Mouse (Mus musculus): ENCODE results near the gene Lgalsl. TPM values are rescaled to one million over a fixed set of nuclear protein-coding genes. Genes with fewer than 3 reads are reported as not detected.

Lgalsl gene
- total RNA-seq, 2 experiments from 2014 or later = 69.7 to 76.0 TPM

- DNase-seq (ENCODE audit: low spot score) = peak; percentile 12
These were observed 1.7 kb downstream of the Lgalsl start for GRCm38 (mm10) chr11:20829056-20829686.

DNA sequence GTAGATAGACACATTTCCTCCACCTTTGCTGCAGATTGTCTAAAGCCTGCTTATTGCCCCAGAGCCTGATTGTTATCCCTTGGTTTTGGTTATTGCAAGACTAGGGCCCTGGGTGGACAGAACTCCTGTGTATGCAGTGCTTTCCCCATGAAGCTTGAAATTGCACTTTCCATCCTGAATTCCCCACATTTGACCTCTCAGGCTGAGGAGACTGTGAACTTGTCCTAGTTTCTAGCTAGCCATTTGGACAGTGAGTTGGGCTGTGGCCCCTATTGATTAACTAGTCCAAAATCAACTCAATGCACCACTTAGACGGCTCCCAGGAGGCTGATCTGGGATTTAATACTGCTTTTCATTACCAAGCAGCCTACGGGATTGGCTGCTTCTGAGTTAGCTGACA lies 6.9 kb downstream of the Lgalsl start:
- peak; percentile 12 for DNase-seq (ENCODE audit: low spot score)

- no peak for DNase-seq (ENCODE audit: low spot score)
These were observed 7.6 kb downstream of the Lgalsl start for GRCm38 (mm10) chr11:20823301-20823700.

DNA sequence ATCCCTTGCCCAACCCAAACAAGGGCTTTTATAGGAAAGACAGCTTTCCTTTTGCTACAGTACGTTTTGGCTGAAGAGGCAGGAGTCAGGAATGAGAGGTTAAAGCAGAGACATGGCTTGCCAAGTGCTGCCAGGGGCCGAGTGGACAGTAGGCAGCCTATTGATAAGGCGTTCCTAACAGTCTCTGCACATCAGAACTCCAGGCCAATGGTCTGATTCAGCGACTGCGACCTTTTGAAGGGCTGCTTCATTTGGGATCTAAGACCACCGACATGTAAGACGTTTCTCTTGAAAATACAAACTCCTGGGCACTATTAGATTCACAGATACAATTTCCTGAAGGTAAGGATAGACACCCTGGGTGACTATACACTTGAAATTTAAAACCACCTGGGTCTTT lies 9.5 kb downstream of the Lgalsl start:
- DNase-seq (ENCODE audit: low spot score) = no peak

GRCm38 (mm10) chr11:20813901-20814523 lies 16.8 kb downstream of the Lgalsl start:
- DNase-seq (ENCODE audit: low spot score) = no peak

GRCm38 (mm10) chr11:20812153-20812887 lies 18.5 kb downstream of the Lgalsl start:
- DNase-seq (ENCODE audit: low spot score) = no peak

DNA sequence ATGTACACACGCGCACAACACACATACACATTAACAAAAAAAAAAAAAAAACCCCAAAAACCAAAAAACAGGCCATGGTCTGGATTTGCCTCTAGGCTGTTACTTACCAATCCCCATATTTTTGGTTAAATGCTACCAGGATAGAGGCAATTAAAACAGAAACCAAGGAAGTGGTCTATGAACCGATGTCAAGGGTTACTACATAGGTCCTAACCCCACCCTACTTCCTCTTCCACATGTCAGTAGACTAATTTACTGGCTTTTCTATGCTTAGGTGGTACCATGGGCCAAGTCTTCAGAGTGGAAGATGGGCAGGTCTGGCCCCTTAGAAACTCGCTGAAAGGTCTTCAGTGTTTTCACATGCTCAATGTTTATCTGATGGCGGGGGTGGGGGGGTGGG lies 24.2 kb downstream of the Lgalsl start:
- DNase-seq (ENCODE audit: low spot score) = no peak

DNA sequence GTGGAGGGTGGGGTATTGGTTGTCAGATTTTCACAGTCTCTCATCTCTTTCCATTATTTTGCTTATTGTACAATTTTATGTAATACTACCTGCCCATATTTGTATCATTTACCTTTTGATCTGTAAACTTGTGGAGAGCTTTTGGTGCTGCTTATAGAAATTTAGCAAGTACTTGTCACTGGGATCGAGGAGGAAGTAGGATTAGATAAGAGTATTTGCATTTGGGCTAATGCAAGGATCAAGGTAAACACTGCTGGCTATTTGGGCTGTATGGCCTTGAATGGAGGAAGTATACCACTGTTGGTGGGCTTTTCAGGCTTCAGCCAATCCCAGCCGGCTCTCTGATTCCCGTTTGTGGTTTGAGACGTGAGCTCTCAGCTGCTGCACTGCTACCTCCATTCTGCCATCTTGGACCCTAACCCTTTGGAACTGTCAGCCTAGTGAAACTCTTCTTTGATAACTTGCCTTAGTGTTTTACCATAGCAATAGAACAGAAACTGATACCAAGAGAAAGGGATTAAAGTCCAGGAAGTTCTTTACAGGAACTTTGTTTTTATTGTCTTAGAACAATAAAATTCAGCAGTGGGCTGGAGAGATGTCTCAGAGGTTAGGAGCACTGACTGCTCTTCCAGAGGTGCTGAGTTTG lies 25.1 kb downstream of the Lgalsl start:
- DNase-seq (ENCODE audit: low spot score) = no peak

DNA sequence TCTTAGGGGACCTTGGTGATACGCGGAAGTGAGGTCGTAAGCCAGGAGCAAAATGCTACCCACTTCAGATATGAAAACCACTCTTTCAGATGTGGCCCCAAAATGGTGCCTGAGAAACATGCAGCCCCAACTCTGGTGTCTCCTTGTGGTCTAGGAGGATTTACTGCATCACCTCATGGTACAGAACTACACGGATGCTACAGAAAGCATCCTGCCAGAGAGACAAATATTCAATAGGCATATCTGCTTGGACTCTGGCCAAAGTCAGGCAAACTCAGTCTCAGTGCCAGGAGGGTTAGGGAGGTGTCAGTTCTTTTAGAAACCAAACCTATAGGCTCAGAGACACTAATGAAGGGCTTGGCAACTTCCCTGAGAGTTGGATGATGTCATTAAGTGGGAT lies 26.4 kb downstream of the Lgalsl start:
- DNase-seq (ENCODE audit: low spot score) = no peak

DNA sequence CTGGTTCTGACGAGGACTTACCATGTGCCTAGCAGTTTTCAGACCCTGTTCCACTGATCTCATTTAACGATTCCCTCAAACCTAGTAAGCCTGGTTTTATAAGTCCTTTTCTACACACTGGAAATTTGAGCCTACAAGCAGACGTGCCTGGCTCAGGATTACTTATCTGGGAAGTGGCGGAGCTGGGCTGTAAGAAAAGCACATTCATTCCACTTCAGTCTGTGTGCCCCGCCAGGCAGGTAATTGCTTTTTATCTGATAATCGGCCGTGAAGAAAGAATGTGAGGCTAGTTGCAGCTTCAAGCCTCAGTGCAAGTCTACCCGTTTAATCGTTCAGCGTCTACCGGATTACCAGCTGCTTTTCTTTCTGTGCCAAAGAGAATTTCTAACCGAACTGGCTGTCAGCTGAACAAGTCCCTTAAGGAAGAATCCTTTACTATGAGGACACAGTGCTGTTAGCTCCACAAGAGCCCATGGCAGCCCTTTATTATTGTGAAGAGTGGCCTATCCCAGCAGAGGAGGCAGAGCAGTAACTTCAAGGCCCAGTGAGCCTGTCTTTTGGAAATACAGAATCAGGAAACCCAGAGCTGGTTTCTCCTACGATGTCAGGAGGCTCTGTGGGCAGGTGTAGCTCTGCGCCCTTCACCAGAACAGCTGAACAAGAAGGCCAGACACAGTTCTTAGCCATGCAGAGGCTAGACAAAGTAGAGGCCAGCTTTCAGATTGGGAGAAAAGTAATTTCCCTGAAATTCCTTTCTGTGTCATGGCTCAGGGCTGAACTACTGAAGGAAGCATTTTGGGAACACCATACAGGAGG lies 30.4 kb downstream of the Lgalsl start:
- DNase-seq (ENCODE audit: low spot score) = peak; percentile 3

- DNase-seq (ENCODE audit: low spot score) = no peak
These were observed 33.0 kb downstream of the Lgalsl start for GRCm38 (mm10) chr11:20797841-20798240.

GRCm38 (mm10) chr11:20795466-20795865 lies 35.4 kb downstream of the Lgalsl start:
- no peak for DNase-seq (ENCODE audit: low spot score)

DNA sequence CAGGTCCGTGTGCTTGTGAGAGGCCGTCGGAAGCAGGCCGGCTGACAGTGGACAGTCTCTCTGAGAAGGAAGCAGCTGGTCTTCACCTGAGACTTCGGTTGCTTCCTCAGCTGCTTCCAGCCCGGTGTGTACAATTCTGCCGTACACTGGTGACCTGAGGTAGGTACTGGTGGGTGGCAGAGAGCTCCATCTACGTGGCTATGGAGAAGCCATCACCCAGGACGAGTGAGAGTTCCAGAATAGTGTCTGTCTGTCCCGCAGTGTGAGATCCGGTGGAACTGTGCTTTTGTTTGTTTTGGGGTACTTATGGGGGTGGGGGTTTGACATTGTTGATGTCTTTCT lies 36.0 kb downstream of the Lgalsl start:
- no peak for DNase-seq (ENCODE audit: low spot score)

DNA sequence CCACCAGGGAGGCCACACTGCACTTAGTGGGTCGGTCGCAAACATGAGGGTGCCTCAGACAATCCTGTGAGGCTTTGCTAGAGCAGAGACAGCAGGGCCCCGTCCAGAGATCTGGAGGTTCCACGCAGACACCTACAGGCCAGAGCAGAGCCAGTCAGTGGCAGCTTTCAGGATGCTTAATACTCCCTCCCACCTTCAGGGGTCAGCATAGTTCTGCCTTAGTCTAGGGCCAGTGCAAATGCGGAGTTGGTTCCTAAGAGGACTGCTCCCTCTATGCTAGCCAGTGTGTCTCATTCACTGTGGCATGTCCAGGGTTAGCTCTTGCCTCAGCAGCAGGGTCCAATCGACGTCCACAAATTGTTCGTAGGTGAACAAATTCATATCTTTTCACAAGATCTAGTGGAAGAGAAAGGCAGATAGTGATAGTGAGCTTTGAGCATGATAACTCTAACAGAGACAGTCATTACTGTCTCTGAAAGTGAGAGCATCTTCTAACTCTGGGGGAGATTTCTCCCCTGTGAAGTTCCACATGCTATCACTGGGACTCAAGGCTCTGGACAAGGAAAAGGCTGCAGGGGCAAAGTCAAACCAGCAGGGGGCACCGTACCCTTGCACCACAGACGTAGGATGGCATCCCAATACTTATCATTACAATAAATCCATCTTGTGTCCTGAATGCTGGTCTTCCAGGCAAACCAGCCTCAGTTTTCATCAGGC lies 36.5 kb downstream of the Lgalsl start:
- peak; percentile 86 for DNase-seq (ENCODE audit: low spot score)

- DNase-seq (ENCODE audit: low spot score) = no peak
These were observed 37.2 kb downstream of the Lgalsl start for GRCm38 (mm10) chr11:20793676-20794075.

- DNase-seq (ENCODE audit: low spot score) = no peak
These were observed 38.2 kb downstream of the Lgalsl start for GRCm38 (mm10) chr11:20792667-20793066.

DNA sequence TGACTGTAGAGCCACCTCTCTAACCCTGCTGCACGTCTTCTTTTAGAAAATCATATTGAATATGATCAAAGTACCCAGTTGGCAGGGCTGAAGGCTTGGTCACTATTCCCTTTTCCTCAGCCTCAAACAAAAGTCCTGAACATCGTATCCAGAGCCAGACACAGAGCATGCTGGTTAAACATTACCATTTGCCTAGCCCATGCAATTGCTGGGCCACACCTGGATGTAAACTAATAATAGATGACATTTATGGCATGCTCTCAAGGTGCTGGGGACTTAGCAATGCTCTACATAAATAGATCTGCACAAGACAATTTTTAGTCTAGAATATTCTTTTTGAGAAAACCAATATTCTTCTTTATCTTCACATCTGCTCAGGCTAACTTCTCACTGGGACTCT lies 39.5 kb downstream of the Lgalsl start:
- DNase-seq (ENCODE audit: low spot score) = no peak

DNA sequence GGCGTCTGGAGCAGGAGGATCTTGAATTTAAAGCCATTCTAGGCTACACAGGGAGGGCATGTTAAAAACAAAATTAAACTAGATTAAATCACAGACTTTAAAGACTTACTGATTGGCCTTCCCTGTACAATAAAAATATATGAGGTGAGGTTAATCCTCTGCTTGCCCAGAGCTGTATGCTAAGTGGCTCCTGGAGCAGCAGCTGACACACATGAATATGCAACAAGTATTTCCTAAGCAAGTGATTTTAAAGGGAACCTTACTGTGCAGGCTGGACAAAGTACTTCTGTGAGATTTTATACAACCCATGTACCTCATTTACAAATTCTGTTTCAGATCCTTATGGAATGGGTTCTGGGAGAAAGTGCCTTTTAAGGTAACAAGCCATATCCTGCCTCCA lies 41.8 kb downstream of the Lgalsl start:
- no peak for DNase-seq (ENCODE audit: low spot score)

DNA sequence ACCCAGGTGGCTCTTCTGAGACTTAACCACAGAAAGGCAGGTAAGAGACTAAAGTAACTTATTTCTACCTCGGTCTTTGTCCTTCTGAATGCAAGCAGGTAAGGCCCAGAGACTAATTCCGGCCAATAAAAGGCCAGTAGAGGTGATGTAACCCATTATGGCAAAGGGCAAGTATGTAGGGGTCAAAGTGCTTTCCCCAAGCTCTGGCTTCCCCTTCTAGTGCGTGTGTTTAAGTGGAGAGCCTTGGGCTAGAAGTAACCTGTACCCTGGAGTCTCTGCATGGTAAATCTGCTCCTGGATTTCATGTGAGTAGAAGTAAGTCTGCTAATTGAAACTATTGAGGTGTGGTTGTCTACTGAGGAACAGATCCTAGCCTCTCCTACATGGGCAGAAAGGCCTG lies 42.8 kb downstream of the Lgalsl start:
- DNase-seq (ENCODE audit: low spot score) = no peak

- DNase-seq (ENCODE audit: low spot score) = no peak
These were observed 44.7 kb downstream of the Lgalsl start for GRCm38 (mm10) chr11:20786191-20786590.

DNA sequence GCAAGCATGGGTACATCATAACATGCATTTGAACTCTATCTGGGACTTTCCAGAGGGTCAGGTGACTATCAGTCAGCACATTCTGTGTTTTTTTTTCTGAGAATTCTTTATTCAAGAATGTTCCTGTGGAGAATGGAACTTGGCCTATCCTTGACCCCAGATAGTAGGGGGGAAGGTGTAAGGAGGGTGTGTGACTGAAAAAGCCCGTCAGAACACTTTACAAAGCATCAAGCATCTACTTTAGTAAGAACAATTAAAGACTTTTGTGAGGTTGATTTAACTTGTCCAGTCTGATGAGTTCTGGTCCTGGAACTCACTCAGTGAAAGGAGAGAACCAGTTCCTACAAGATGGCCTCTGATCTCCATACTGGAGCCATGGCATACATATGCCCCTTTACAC lies 45.7 kb downstream of the Lgalsl start:
- no peak for DNase-seq (ENCODE audit: low spot score)

All from gastrocnemius, adult 18-20 months (tissue).